Mouse (Mus musculus) liver, adult 2 months (tissue): ENCODE measurements around the gene Wipf2.

Experiments used
- CTCF ChIP-seq: fragments of 200-500 bp; IDR thresholded peaks from 2 replicates; pipeline ENCODE4 v1.5.1; 2011; ENCODE audit warnings: low read depth, low read length, control low read depth
- POLR2A ChIP-seq: fragments of 200-500 bp; IDR thresholded peaks from 2 replicates; pipeline ENCODE4 v1.6.1; 2011; ENCODE audit warnings: low read length, control low read depth; ENCODE audit not compliant: insufficient read depth; ENCODE audit errors: extremely low read depth

GRCm38 (mm10) chr11:98947969-98948569, 84.6 kb downstream of the Wipf2 start:
- TF ChIP-seq CTCF (no peak), POLR2A (no peak)
